Mouse (Mus musculus): ENCODE results near the gene Ms4a6c. TPM values are rescaled to one million over a fixed set of nuclear protein-coding genes. Genes with fewer than 3 reads are reported as not detected.
"Not testable (repeated sequence)": the region's sequence is repeated elsewhere in the genome, so short reads cannot be mapped to it uniquely, and the experiment has no call there.

The Ms4a6c gene
- polyA plus RNA-seq (2015; fragmentation: Nextera tagmentation; extraction: Ambion mirVana), result 4.2 and 4.6 TPM in 2 replicates

- not testable (repeated sequence) for H3K27ac ChIP-seq; H3K27me3 ChIP-seq; H3K36me3 ChIP-seq; H3K9ac ChIP-seq; ATAC-seq (ENCODE audit: low FRiP score, low read depth); H3K4me3 ChIP-seq; H3K4me1 ChIP-seq; H3K9me3 ChIP-seq; H3K4me2 ChIP-seq (replicated peaks)
- 74% methylated on average over 4 of the region's 4 CpGs for WGBS
Observed at GRCm38 (mm10) chr19:11469215-11469614, at the start of gene Ms4a6c. Gene Ms4a6c (plus strand): TSS chr19:11469366.

- not testable (repeated sequence) for H3K27ac ChIP-seq; H3K4me3 ChIP-seq; H3K9me3 ChIP-seq; H3K4me1 ChIP-seq; H3K9ac ChIP-seq; H3K36me3 ChIP-seq; H3K27me3 ChIP-seq; ATAC-seq (ENCODE audit: low FRiP score, low read depth); H3K4me2 ChIP-seq (replicated peaks)
- WGBS, result 88% methylated on average over 1 of the region's 1 CpGs
Observed at GRCm38 (mm10) chr19:11431209-11431608, 38.0 kb upstream of the Ms4a6c start.

- Histone ChIP-seq H3K36me3 (no peaks in the 10 kb centered on the region), H3K4me1 (no peaks in the 10 kb centered on the region), H3K9ac (no peak overlapping the region), H3K4me2 (replicated peaks) (no peak overlapping the region), H3K27ac (no peak overlapping the region), H3K27me3 (no peaks in the 10 kb centered on the region), H3K4me3 (no peak overlapping the region), H3K9me3 (no peaks in the 10 kb centered on the region)
- ATAC-seq (ENCODE audit: low FRiP score, low read depth), result no peak
- WGBS, result 86% methylated on average over 4 of the region's 4 CpGs
Observed at GRCm38 (mm10) chr19:11435058-11435834, 33.9 kb upstream of the Ms4a6c start.

- Histone ChIP-seq H3K27ac (no peak within 1 kb of the TSS), H3K9ac (no peak within 1 kb of the TSS), H3K4me3 (no peak within 1 kb of the TSS), H3K36me3 (no peaks in the 10 kb centered on the region), H3K4me1 (no peaks in the 10 kb centered on the region), H3K27me3 (no peaks in the 10 kb centered on the region), H3K9me3 (no peaks in the 10 kb centered on the region), H3K4me2 (replicated peaks) (no peak within 1 kb of the TSS)
- no peak for ATAC-seq (ENCODE audit: low FRiP score, low read depth)
Observed at GRCm38 (mm10) chr19:11443338-11443737, 25.8 kb upstream of the Ms4a6c start, which contains the start of gene Ms4a4b. Gene Ms4a4b (plus strand): TSS chr19:11443553.

- ATAC-seq (ENCODE audit: low FRiP score, low read depth), result no peak
- no peak overlapping the region for H3K4me3 ChIP-seq
- 82% methylated on average over 5 of the region's 5 CpGs for WGBS
- H3K4me2 ChIP-seq (replicated peaks), result no peak overlapping the region
- no peaks in the 10 kb centered on the region for H3K4me1 ChIP-seq
- H3K36me3 ChIP-seq, result no peaks in the 10 kb centered on the region
- H3K27me3 ChIP-seq, result no peaks in the 10 kb centered on the region
- no peak overlapping the region for H3K9ac ChIP-seq
- H3K9me3 ChIP-seq, result no peaks in the 10 kb centered on the region
- H3K27ac ChIP-seq, result no peak overlapping the region
Observed at GRCm38 (mm10) chr19:11443964-11444363, 25.2 kb upstream of the Ms4a6c start.

- no peak overlapping the region for H3K4me3 ChIP-seq
- H3K27me3 ChIP-seq, result no peaks in the 10 kb centered on the region
- H3K27ac ChIP-seq, result no peak overlapping the region
- 80% methylated on average over 2 of the region's 2 CpGs for WGBS
- no peak overlapping the region for H3K9ac ChIP-seq
- no peaks in the 10 kb centered on the region for H3K9me3 ChIP-seq
- ATAC-seq (ENCODE audit: low FRiP score, low read depth), result no peak
- no peak overlapping the region for H3K4me2 ChIP-seq (replicated peaks)
- no peaks in the 10 kb centered on the region for H3K4me1 ChIP-seq
- no peaks in the 10 kb centered on the region for H3K36me3 ChIP-seq
Observed at GRCm38 (mm10) chr19:11447238-11447637, 21.9 kb upstream of the Ms4a6c start.

- not testable (repeated sequence) for H3K27me3 ChIP-seq; H3K36me3 ChIP-seq; ATAC-seq (ENCODE audit: low FRiP score, low read depth); H3K4me2 ChIP-seq (replicated peaks); H3K4me1 ChIP-seq; H3K9me3 ChIP-seq; H3K4me3 ChIP-seq; H3K9ac ChIP-seq; H3K27ac ChIP-seq
- 85% methylated on average over 4 of the region's 4 CpGs for WGBS
Observed at GRCm38 (mm10) chr19:11459041-11459440, 10.1 kb upstream of the Ms4a6c start.

- H3K27ac ChIP-seq; H3K9ac ChIP-seq; H3K4me2 ChIP-seq (replicated peaks); H3K36me3 ChIP-seq; ATAC-seq (ENCODE audit: low FRiP score, low read depth); H3K27me3 ChIP-seq; H3K4me3 ChIP-seq; H3K4me1 ChIP-seq; H3K9me3 ChIP-seq: not testable (repeated sequence)
- 50% methylated on average over 1 of the region's 1 CpGs for WGBS
Observed at GRCm38 (mm10) chr19:11464795-11465194, 4.4 kb upstream of the Ms4a6c start.

- Histone ChIP-seq H3K27me3 (no peaks in the 10 kb centered on the region), H3K4me2 (replicated peaks) (no peak overlapping the region), H3K36me3 (no peaks in the 10 kb centered on the region), H3K27ac (no peak overlapping the region), H3K4me1 (no peaks in the 10 kb centered on the region), H3K9ac (no peak overlapping the region), H3K9me3 (no peaks in the 10 kb centered on the region), H3K4me3 (no peak overlapping the region)
- 76% methylated on average over 5 of the region's 5 CpGs for WGBS
- ATAC-seq (ENCODE audit: low FRiP score, low read depth), result no peak
Observed at GRCm38 (mm10) chr19:11466471-11466870, 2.7 kb upstream of the Ms4a6c start.

- not testable (repeated sequence) for H3K9ac ChIP-seq; H3K4me2 ChIP-seq (replicated peaks); ATAC-seq (ENCODE audit: low FRiP score, low read depth); H3K27ac ChIP-seq; H3K4me1 ChIP-seq; H3K4me3 ChIP-seq; H3K36me3 ChIP-seq; H3K9me3 ChIP-seq; H3K27me3 ChIP-seq
- WGBS, result 69% methylated on average over 1 of the region's 1 CpGs
Observed at GRCm38 (mm10) chr19:11468361-11468760, 805 bp upstream of the Ms4a6c start.

- WGBS, result 98% methylated on average over 2 of the region's 2 CpGs
- no peak for ATAC-seq (ENCODE audit: low FRiP score, low read depth)
Observed at GRCm38 (mm10) chr19:11479714-11480113, 10.5 kb downstream of the Ms4a6c start.

GRCm38 (mm10) chr19:11482684-11483083, 13.5 kb downstream of the Ms4a6c start:
- Histone ChIP-seq H3K27ac (no peak overlapping the region), H3K4me3 (no peak overlapping the region)
- ATAC-seq (ENCODE audit: low FRiP score, low read depth), result no peak

More at GRCm38 (mm10) chr19:11479714-11480113, 10.5 kb downstream of the Ms4a6c start:
- Histone ChIP-seq H3K4me2 (replicated peaks) (no peak overlapping the region), H3K9me3 (no peaks in the 10 kb centered on the region), H3K27ac (no peak overlapping the region), H3K36me3 (no peaks in the 10 kb centered on the region), H3K4me1 (no peaks in the 10 kb centered on the region), H3K27me3 (no peaks in the 10 kb centered on the region), H3K9ac (no peak overlapping the region), H3K4me3 (no peak overlapping the region)

GRCm38 (mm10) chr19:11483941-11484340, 14.8 kb downstream of the Ms4a6c start:
- Histone ChIP-seq H3K4me3 (no peak overlapping the region), H3K4me1 (no peaks in the 10 kb centered on the region), H3K9ac (no peak overlapping the region), H3K27me3 (no peaks in the 10 kb centered on the region), H3K4me2 (replicated peaks) (no peak overlapping the region), H3K27ac (no peak overlapping the region), H3K9me3 (no peaks in the 10 kb centered on the region), H3K36me3 (no peaks in the 10 kb centered on the region)
- ATAC-seq (ENCODE audit: low FRiP score, low read depth), result no peak
- 73% methylated on average over 4 of the region's 4 CpGs for WGBS

More at GRCm38 (mm10) chr19:11482684-11483083, 13.5 kb downstream of the Ms4a6c start:
- no peaks in the 10 kb centered on the region for H3K9me3 ChIP-seq
- WGBS, result 87% methylated on average over 2 of the region's 2 CpGs
- H3K36me3 ChIP-seq, result no peaks in the 10 kb centered on the region
- no peaks in the 10 kb centered on the region for H3K27me3 ChIP-seq
- H3K4me1 ChIP-seq, result no peaks in the 10 kb centered on the region
- H3K9ac ChIP-seq, result no peak overlapping the region
- no peak overlapping the region for H3K4me2 ChIP-seq (replicated peaks)

Measured in limb, embryonic 13.5 days (tissue).